Mouse (Mus musculus) CH12F3 (cell line): ENCODE measurements around the gene Ints7.

ENCODE experiments used
- in situ Hi-C: fragments of 300-500 bp; cut with MboI; formaldehyde crosslinking; loops from 2 replicates; pipeline ENCODE4 v1.14.3; 2020; ENCODE audit warnings: low sequenced_read_pairs

Ints7 gene

DNA sequence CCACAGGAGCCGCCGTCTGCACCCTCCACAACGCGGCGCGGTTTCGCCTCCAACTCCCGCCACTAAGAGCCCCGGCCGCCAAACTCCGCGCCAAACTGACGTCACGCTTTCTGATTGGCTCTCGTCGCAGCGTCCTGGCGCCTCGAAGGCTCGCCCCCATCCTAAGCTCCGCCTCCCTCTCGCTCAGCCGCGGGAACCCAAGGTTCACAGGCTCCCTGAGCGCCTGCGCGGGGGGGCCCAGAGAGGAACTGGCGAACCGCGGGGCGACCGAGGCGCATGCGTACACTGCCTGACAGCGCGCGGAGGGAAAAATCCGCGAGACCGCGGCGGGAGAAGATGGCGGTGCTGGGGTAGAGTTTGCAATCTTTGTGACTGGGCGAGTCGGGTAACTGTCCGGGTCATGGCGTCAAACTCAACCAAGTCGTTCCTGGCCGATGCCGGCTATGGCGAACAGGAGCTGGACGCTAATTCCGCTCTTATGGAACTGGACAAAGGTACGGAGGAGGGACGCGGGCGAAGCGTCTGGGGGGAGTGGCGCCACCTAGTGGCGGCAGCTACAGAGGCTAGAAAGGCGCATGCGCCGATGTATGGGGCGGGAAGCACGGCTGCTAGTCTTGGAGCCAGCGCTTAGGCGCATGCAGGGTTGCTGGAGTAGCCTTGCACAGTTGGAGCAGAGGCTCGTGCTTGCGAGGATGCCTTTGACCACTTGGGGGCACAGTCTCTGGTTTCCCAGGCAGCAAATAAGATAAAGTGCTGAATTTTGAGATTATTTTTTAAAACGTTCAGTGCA, at the start of gene Ints7, which contains the start of gene Dtl:
Ints7 (plus strand) TSS at position 179 of the 790 bp plus-strand sequence.
Dtl (minus strand) TSS at position 87 of the 790 bp plus-strand sequence.
- in situ Hi-C loops: no loop called here

DNA sequence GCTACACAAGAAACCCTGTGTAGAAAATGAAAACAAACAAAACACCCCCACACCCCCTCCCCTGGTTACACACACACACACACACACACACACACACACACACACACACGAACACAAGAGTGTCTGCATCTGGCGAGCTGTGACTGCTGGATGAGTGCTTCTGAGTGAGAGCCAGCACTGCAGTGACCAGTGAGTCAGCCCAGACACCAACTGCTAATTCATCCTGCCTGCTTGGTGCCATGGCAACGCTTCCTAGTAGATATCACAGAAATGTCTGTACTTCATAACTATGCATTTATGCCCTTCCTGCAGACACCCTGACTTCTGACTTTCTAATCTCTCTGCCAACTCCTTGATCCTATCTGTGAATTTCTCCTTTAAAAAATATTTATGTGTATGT, 48.3 kb upstream of the Ints7 start:
- in situ Hi-C loops: no loop called here

- in situ Hi-C loops: no loop called here
Observed at GRCm38 (mm10) chr1:191527921-191528612, 47.4 kb upstream of the Ints7 start.

DNA sequence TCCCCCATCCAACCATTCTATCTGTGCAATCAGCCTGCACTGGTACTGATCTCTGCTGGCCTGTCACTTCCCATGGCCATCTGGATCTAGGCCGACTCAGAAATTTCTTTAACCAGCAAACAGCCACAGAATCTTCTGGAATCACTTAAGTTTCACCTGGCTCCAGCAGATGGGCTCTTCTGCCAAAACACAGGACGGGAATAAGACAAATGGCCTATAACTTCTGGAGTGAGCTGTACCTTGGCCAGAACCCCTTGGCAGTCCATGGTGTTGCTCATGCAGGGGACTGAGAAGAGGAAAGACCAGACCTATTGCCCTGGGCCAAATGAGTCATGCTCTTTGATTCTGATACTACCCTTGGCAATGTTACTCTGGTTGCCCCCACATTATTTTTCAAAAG, 46.0 kb upstream of the Ints7 start:
- in situ Hi-C loops: no loop called here

DNA sequence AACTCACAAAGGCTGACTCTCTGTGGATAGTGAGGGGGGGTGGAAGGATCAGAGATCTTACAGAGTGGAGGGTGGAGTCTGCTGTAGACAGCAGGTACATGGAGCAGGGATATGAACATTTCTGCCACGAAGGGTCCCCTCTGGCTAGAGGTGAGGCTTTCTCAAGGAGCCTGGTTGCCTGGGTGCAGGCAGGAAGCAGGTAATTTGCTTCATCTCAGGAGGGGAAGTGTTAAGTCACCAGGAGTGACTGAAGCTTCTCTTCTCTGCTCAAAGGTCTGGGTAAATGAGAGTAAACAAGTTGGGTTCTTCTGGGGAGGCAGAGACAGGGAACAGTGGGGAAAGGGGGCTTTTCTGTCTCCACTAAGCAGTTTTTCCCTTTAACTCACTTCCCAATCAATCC, 44.4 kb upstream of the Ints7 start:
- in situ Hi-C loops: no loop called here

GRCm38 (mm10) chr1:191534896-191535295, 40.5 kb upstream of the Ints7 start:
- in situ Hi-C loops: no loop called here

DNA sequence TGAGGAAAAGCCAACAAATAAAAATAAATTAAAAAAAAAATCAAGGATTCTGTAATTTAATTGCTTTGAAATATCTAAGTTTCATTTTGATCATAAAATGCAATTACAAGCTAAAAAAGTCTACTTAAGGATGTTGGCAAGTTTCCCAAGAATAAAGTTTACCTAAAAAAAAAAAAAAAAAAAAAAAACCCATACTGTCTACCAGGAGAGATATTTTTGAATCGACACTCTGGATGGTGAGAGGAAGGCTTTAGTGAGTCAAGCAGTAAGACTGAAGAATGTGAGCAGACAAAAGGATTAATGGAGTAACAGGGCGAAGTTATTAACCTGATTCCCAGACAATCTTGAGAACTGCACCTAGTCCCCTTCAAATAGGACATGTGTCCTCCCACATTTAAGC, 35.1 kb upstream of the Ints7 start:
- in situ Hi-C loops: no loop called here

DNA sequence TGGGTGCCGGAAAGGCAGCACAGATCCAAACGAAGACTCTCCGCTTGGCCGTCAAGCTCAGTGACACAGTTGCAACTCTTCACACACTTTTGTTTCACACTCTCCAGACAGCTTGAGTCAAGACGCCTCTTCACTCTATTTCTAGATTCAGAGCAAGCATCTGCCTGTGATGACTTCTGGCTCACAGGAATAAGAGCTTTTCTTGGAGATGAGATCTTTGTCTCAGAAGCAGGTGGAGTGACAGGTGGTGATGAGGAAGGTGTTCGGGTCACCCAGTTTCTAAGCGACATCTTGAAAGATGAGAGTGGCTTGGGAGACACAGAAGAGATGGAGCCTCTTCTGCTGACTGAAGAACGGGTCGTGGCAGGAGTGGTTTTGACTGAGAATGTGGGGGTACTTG, 34.4 kb upstream of the Ints7 start:
- in situ Hi-C loops: no loop called here

DNA sequence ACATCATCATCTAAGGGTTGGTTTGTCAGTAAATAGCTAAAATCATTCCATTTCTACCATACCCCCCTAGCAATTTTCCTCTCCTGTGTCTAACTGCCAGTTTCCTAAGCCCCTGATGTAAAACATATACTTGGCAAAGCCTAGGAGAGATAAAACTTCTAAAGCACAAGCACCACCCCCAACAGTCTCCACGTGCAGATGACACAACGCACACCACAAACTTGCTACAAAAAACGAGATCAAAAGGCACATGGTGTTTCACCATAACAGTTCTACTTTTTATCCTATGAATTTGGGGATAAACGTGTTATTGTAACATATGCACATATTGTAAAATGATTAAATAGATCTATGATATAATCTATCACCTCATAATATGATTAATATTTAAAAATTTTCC, 33.8 kb upstream of the Ints7 start:
- in situ Hi-C loops: no loop called here

GRCm38 (mm10) chr1:191543747-191544146, 31.7 kb upstream of the Ints7 start:
- in situ Hi-C loops: no loop called here

GRCm38 (mm10) chr1:191550786-191551185, 24.6 kb upstream of the Ints7 start:
- in situ Hi-C loops: no loop called here

- in situ Hi-C loops: no loop called here
Observed at GRCm38 (mm10) chr1:191557109-191557508, 18.3 kb upstream of the Ints7 start.

DNA sequence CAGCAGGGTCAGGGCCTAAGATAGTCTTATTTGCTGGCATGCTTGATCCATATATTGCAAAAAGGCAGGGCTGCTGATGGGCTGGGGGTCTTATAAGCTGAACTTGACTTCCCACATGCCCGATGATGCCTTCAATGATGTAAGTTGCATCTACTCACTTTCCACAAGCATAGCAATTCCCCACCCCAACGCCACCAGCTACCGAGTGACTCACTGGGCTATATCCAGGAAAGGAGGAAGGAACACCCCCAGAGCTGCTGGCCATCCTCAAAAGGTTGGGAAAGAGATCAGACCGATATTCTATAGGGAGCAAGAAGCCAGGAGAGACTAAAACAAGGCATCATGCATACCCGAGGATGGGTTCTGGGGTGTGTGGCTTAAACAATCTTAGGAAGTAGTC, 15.7 kb upstream of the Ints7 start:
- in situ Hi-C loops: loop anchor here (10.0 kb wide), 1 partner anchor 165 kb away; no protein-coding TSS in a partner anchor

DNA sequence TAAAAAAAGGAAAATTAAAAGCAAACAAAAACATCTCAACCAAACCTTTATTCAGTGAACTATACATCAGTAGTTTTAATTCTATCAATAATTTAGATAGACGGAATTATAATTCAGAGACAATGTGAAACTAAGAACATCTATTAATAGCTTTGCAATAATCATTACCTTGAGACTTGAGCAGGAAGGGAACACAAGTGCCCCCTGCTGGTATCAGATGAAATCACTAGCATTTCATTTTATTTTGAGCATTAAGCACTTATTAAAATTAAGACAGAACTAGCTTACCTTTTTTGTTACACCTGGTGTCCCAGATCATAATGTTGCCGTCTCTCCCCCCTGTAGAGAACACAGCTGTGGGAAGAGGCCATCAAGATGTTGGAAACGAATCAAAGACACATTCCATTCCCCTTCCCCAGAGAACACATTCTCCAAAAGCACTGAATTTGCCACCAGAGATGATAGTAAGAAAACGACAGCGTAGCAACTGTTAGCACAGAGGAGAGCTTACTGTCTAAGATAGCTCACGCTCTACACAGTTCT, 12.5 kb upstream of the Ints7 start:
- in situ Hi-C loops: loop anchor here (10.0 kb wide), 1 partner anchor 168 kb away; no protein-coding TSS in a partner anchor

- in situ Hi-C loops: loop anchor here (10.0 kb wide), 1 partner anchor 173 kb away; no protein-coding TSS in a partner anchor
Observed at GRCm38 (mm10) chr1:191567859-191568258, 7.6 kb upstream of the Ints7 start.

DNA sequence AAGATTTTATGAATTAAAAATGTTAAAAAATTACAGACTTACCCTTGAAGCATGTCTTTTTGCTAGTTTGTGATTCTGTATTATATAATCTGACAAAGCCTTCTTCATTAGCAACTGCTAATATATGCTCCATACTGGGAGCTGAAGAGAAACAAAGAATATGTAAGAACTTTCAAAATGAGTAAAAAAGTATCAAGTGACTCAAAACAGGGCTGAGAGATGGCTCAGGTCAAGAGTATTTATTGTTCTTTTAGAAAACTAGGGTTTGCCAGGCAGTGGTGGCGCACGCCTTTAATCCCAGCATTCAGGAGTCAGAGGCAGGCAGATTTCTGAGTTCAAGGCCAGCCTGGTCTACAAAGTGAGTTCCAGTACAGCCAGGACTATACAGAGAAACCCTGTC, 5.8 kb upstream of the Ints7 start:
- in situ Hi-C loops: loop anchor here (10.0 kb wide), 1 partner anchor 175 kb away; no protein-coding TSS in a partner anchor

- in situ Hi-C loops: no loop called here
Observed at GRCm38 (mm10) chr1:191570415-191570814, 5.0 kb upstream of the Ints7 start.

GRCm38 (mm10) chr1:191573906-191574639, 1.4 kb upstream of the Ints7 start:
- in situ Hi-C loops: no loop called here

DNA sequence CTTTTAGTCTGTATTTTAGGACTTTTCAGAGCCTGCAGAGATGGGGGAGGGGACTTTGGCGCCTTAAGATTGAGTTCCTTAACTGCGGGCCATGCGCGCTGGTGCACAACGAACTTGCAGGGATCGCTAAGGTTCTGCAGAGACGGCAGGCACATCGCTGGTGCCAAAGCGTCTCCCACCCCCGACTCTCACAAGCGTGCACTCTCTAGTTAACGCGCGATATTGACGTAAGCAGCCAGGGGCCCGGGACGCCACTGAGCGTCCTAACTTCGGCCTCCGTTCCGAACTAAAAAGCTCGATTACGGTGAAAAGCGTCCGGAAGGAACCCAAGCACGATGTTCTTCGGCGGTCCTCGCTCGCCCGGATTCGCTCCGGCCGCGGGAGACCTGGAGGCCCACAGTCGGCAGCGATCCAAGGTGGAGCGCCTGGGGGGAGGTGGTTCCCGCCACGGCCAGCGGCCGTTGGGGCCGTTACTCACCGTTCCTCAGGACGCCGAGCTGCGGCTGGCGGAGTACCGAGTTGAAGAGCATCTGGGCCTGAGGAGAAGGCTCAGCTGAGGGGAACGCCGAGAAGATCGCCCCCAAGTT, 472 bp upstream of the Ints7 start:
- in situ Hi-C loops: no loop called here

DNA sequence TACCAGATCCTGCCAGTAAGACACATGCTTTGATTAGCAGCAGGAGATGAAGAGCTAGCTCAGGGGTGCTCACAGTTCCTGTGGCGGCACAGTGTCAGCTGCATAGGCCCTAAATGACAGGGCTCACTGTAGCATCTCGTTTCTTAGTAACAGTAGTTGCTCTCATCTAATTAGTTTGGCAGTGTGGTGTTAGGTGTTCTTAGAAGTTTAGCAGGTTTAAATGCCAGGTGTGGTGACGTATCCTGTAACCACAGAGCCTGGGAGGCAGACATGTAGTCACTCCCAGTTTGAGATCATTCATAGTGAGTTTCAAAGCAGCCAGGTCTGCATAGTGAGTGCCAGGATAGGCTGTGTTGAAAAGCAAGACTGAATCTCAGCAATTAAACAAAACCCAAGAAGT, 4.1 kb downstream of the Ints7 start:
- in situ Hi-C loops: no loop called here

DNA sequence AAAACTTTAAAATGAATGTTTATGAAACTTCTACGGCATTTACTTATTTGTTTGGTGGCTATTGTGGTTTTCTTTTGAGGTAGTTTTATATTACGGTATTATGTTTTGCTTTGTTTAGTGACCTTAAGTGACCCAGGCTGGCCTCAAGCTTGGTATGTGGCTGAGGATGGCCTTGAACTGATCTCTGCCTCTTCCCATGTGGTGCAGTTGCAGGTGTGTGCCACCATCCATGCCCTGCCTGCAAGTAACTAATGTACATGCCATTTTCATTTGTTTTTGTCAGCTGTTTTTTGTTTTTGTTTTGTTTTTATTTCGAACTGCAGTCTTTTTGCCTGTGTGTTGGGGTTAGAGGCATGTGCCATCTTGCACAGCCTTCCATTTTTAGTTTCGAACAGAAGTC, 6.2 kb downstream of the Ints7 start:
- in situ Hi-C loops: no loop called here
